Mouse (Mus musculus) midbrain, embryonic 12.5 days (tissue): ENCODE measurements at regions not wholly inside any gene's neighbourhood (a gene's known extent, or its start where the extent isn't known, plus 50 kb on each side); places are given as distances from the start of the nearest gene placed in this dataset.

Experiments used
- ATAC-seq: fragments of 200-750 bp; cut with Nextera tagmentation; 2 replicates; pipeline ENCODE4 v1.8.0; 2017; ENCODE audit warnings: low read depth, moderate TSS enrichment, moderate library complexity; ENCODE audit not compliant: low FRiP score
- H3K27ac ChIP-seq: fragments of 300-500 bp; sonication (generic); replicated peaks from 2 replicates; pipeline ENCODE4 v1.5.1; 2016; ENCODE audit warnings: mild to moderate bottlenecking
- H3K27me3 ChIP-seq: fragments of 300-500 bp; sonication (generic); 2 replicates; pipeline ENCODE4 v1.6.1; 2016; ENCODE audit warnings: mild to moderate bottlenecking
- H3K36me3 ChIP-seq: fragments of 300-500 bp; sonication (generic); 2 replicates; pipeline ENCODE4 v1.6.1; 2016
- H3K4me1 ChIP-seq: fragments of 300-500 bp; sonication (generic); 2 replicates; pipeline ENCODE4 v1.6.1; 2016
- H3K4me2 ChIP-seq: fragments of 300-500 bp; sonication (generic); replicated peaks from 2 replicates; pipeline ENCODE4 v1.6.1; 2016; ENCODE audit warnings: mild to moderate bottlenecking, moderate library complexity
- H3K4me3 ChIP-seq: fragments of 300-500 bp; sonication (generic); 2 replicates; pipeline ENCODE4 v1.5.1; 2016; ENCODE audit warnings: mild to moderate bottlenecking
- H3K9ac ChIP-seq: fragments of 300-500 bp; sonication (generic); replicated peaks from 2 replicates; pipeline ENCODE4 v1.6.1; 2016; ENCODE audit warnings: mild to moderate bottlenecking, moderate library complexity
- H3K9me3 ChIP-seq: fragments of 300-500 bp; sonication (generic); 2 replicates; pipeline ENCODE4 v1.6.1; 2016; ENCODE audit warnings: mild to moderate bottlenecking
- WGBS: fragments of 180-500 bp; shearing (Covaris S2); methylation state at CpG from one replicate; pipeline ENCODE4 v1.1.7; 2016; 5-methylcytosine and 5-hydroxymethylcytosine counted together

DNA sequence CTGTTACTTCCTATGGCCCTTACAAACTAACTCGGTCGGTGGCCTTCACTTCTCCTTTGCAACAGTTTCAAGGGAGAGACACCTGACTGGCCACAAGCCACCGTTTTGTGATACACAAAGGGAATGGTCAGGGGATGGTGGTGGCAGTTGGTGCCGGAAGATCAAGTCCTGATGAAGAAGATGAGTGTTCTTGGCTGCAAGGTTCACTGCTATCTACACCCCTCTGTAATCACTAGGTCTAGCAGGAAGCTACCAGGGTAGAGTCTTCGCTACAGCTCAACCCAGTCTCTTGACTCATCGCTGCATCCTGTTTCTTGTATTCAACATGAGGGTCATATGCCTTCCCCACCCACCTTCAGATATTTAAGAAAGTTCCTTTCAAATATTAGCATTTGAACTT is 251.5 kb downstream of the Dhx15 start:
- no peak overlapping the region for H3K4me3 ChIP-seq
- WGBS: 91% methylated on average over 6 of the region's 6 CpGs
- H3K27me3 ChIP-seq: no peaks in the 10 kb centered on the region
- no peak overlapping the region for H3K27ac ChIP-seq
- no peaks in the 10 kb centered on the region for H3K9me3 ChIP-seq
- ATAC-seq: no peak
- no peak overlapping the region for H3K4me2 ChIP-seq
- no peaks in the 10 kb centered on the region for H3K36me3 ChIP-seq
- peaks cover 4% of the 10 kb centered on the region; the same call in 1 of the 2 replicates for H3K4me1 ChIP-seq
- no peak overlapping the region for H3K9ac ChIP-seq

- H3K27ac ChIP-seq: no peak overlapping the region
- no peaks in the 10 kb centered on the region for H3K27me3 ChIP-seq
- ATAC-seq: no peak
- H3K9ac ChIP-seq: no peak overlapping the region
- peaks cover 4% of the 10 kb centered on the region; the same call in 1 of the 2 replicates for H3K4me1 ChIP-seq
- no peak overlapping the region for H3K4me2 ChIP-seq
- H3K36me3 ChIP-seq: no peaks in the 10 kb centered on the region
- no peaks in the 10 kb centered on the region for H3K9me3 ChIP-seq
- WGBS: 87% methylated on average over 6 of the region's 6 CpGs
- H3K4me3 ChIP-seq: no peak overlapping the region
Measured at GRCm38 (mm10) chr5:51937320-51937719, 253.0 kb downstream of the Dhx15 start.

GRCm38 (mm10) chr5:51935391-51936354 is 254.6 kb downstream of the Dhx15 start:
- no peak for ATAC-seq
- Histone ChIP-seq H3K9ac (no peak overlapping the region), H3K4me1 (peaks cover 4% of the 10 kb centered on the region; the same call in 1 of the 2 replicates), H3K27me3 (no peaks in the 10 kb centered on the region), H3K36me3 (no peaks in the 10 kb centered on the region), H3K4me2 (no peak overlapping the region), H3K27ac (no peak overlapping the region), H3K4me3 (no peak overlapping the region), H3K9me3 (no peaks in the 10 kb centered on the region)
- 70% methylated on average over 17 of the region's 17 CpGs for WGBS

GRCm38 (mm10) chr5:51934910-51935309 is 255.4 kb downstream of the Dhx15 start:
- H3K4me2 ChIP-seq: no peak overlapping the region
- H3K4me3 ChIP-seq: no peak overlapping the region
- peaks cover 4% of the 10 kb centered on the region; the same call in 1 of the 2 replicates for H3K4me1 ChIP-seq
- no peaks in the 10 kb centered on the region for H3K9me3 ChIP-seq
- H3K27me3 ChIP-seq: no peaks in the 10 kb centered on the region
- no peak overlapping the region for H3K27ac ChIP-seq
- 87% methylated on average over 4 of the region's 4 CpGs for WGBS
- no peak for ATAC-seq
- no peak overlapping the region for H3K9ac ChIP-seq
- H3K36me3 ChIP-seq: no peaks in the 10 kb centered on the region

- no peak for ATAC-seq
- 76% methylated on average over 1 of the region's 1 CpGs for WGBS
- Histone ChIP-seq H3K4me3 (no peak overlapping the region), H3K4me2 (no peak overlapping the region), H3K9me3 (no peaks in the 10 kb centered on the region), H3K36me3 (no peaks in the 10 kb centered on the region), H3K4me1 (peaks cover 8% of the 10 kb centered on the region; the same call in 1 of the 2 replicates), H3K27ac (no peak overlapping the region), H3K9ac (no peak overlapping the region), H3K27me3 (no peaks in the 10 kb centered on the region)
Measured at GRCm38 (mm10) chr5:51933331-51933730, 257.0 kb downstream of the Dhx15 start.

DNA sequence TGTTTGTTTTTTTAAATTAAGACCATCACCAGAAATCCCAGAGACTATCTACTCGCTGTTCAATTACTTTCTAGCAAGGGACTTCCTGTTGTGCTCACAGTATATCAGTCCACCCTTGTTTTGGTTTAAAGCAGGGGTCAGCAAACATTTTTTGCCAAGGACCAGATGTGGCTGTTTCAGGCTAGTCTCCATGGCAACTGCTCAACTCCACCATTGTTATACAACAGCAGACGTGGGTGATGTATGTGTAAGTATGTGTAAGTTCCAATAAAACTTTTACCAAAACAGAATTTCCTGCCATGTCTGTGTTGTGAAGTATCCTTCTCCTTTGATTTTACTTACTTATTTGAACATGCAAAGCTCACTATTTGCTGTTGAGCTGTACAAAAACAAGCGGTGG is 259.9 kb downstream of the Dhx15 start:
- Histone ChIP-seq H3K27ac (no peak overlapping the region), H3K4me1 (0 out of 2 replicates have a peak, but pooled peaks cover 4% of the 10 kb centered on the region), H3K9ac (no peak overlapping the region), H3K27me3 (no peaks in the 10 kb centered on the region), H3K36me3 (no peaks in the 10 kb centered on the region), H3K9me3 (no peaks in the 10 kb centered on the region), H3K4me2 (no peak overlapping the region), H3K4me3 (no peak overlapping the region)
- WGBS: 71% methylated on average over 3 of the region's 3 CpGs
- 0 out of 2 replicates have a peak, but pooled peaks have one; percentile 13 for ATAC-seq

- 92% methylated on average over 3 of the region's 3 CpGs for WGBS
- Histone ChIP-seq H3K27ac (no peak overlapping the region), H3K4me2 (no peak overlapping the region), H3K36me3 (no peaks in the 10 kb centered on the region), H3K27me3 (no peaks in the 10 kb centered on the region), H3K9ac (no peak overlapping the region), H3K4me3 (no peak overlapping the region), H3K9me3 (no peaks in the 10 kb centered on the region), H3K4me1 (0 out of 2 replicates have a peak, but pooled peaks cover 4% of the 10 kb centered on the region)
- ATAC-seq: no peak
Measured at GRCm38 (mm10) chr5:51928801-51929200, 261.5 kb downstream of the Dhx15 start.

DNA sequence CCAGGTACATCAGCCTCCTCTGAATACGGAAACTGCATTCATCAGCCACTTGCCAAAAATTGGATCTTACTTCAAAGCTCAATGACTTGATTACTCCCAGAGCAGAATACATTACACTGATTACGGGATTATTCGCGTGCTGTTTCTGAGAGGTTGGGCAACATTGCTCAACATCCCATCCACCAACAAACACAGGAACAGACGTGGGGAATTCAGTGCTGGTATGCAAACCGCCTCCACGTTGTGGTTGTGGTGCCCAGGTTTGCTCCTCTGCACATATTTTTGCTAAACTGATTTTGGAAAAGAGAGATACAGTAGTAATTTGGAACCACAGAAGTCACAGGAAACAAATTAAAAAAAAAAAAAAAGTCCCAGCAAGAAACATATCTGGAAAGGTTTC is 266.9 kb downstream of the Dhx15 start:
- no peak overlapping the region for H3K27ac ChIP-seq
- no peak overlapping the region for H3K4me3 ChIP-seq
- no peaks in the 10 kb centered on the region for H3K4me1 ChIP-seq
- no peaks in the 10 kb centered on the region for H3K27me3 ChIP-seq
- 81% methylated on average over 7 of the region's 7 CpGs for WGBS
- no peak overlapping the region for H3K9ac ChIP-seq
- H3K36me3 ChIP-seq: no peaks in the 10 kb centered on the region
- ATAC-seq: no peak
- H3K4me2 ChIP-seq: no peak overlapping the region
- no peaks in the 10 kb centered on the region for H3K9me3 ChIP-seq

GRCm38 (mm10) chr5:51922973-51923372 is 267.3 kb downstream of the Dhx15 start:
- Histone ChIP-seq H3K4me1 (no peaks in the 10 kb centered on the region), H3K27me3 (no peaks in the 10 kb centered on the region), H3K9me3 (no peaks in the 10 kb centered on the region), H3K9ac (no peak overlapping the region), H3K36me3 (no peaks in the 10 kb centered on the region), H3K27ac (no peak overlapping the region), H3K4me2 (no peak overlapping the region), H3K4me3 (no peak overlapping the region)
- 62% methylated on average over 5 of the region's 5 CpGs for WGBS
- ATAC-seq: no peak

DNA sequence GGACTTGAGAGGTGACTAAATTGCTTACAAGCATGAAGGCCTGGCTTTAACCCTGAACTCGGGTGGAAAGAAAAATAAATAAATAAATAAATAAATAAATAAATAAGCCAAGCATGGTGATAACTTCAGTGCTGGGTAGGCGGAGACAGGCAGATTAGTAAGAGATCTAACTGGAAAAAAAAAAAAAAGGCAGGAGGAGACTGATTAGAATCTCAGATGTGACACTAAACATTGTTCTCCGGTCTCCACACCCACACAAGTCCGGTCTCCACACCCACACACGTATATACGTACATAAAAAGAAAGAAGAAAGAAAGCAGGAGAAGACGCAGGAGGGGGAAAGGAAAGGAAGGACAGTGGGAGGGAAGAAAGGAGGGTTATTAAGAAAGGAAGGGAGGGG is 267.8 kb downstream of the Dhx15 start:
- Histone ChIP-seq H3K4me3 (no peak overlapping the region), H3K36me3 (no peaks in the 10 kb centered on the region), H3K27ac (no peak overlapping the region), H3K27me3 (no peaks in the 10 kb centered on the region), H3K9me3 (no peaks in the 10 kb centered on the region), H3K9ac (no peak overlapping the region), H3K4me2 (no peak overlapping the region), H3K4me1 (no peaks in the 10 kb centered on the region)
- WGBS: 82% methylated on average over 7 of the region's 7 CpGs
- ATAC-seq: no peak

GRCm38 (mm10) chr5:51917812-51918448 is 272.4 kb downstream of the Dhx15 start:
- Histone ChIP-seq H3K27me3 (no peaks in the 10 kb centered on the region), H3K4me1 (no peaks in the 10 kb centered on the region)
- no peak for ATAC-seq

GRCm38 (mm10) chr5:51914731-51915130 is 275.6 kb downstream of the Dhx15 start:
- H3K4me2 ChIP-seq: no peak overlapping the region
- no peaks in the 10 kb centered on the region for H3K27me3 ChIP-seq
- H3K9ac ChIP-seq: no peak overlapping the region
- H3K9me3 ChIP-seq: no peaks in the 10 kb centered on the region
- no peak overlapping the region for H3K4me3 ChIP-seq
- no peaks in the 10 kb centered on the region for H3K4me1 ChIP-seq
- no peaks in the 10 kb centered on the region for H3K36me3 ChIP-seq
- WGBS: 91% methylated on average over 6 of the region's 6 CpGs
- no peak overlapping the region for H3K27ac ChIP-seq
- ATAC-seq: no peak

More at GRCm38 (mm10) chr5:51917812-51918448, 272.4 kb downstream of the Dhx15 start:
- 17% methylated on average over 4 of the region's 4 CpGs for WGBS
- H3K9ac ChIP-seq: no peak overlapping the region
- no peak overlapping the region for H3K27ac ChIP-seq
- H3K4me3 ChIP-seq: no peak overlapping the region
- no peaks in the 10 kb centered on the region for H3K9me3 ChIP-seq
- no peak overlapping the region for H3K4me2 ChIP-seq
- H3K36me3 ChIP-seq: no peaks in the 10 kb centered on the region
